Mouse (Mus musculus) embryo, embryonic 11.5 days (tissue): ENCODE results near the gene Pcsk1n.

Source experiments
- DNase-seq: peaks from one replicate; pipeline ENCODE4 v3.0.0-alpha.2; 2012; ENCODE audit warnings: low read depth, low spot score

The Pcsk1n gene

DNA sequence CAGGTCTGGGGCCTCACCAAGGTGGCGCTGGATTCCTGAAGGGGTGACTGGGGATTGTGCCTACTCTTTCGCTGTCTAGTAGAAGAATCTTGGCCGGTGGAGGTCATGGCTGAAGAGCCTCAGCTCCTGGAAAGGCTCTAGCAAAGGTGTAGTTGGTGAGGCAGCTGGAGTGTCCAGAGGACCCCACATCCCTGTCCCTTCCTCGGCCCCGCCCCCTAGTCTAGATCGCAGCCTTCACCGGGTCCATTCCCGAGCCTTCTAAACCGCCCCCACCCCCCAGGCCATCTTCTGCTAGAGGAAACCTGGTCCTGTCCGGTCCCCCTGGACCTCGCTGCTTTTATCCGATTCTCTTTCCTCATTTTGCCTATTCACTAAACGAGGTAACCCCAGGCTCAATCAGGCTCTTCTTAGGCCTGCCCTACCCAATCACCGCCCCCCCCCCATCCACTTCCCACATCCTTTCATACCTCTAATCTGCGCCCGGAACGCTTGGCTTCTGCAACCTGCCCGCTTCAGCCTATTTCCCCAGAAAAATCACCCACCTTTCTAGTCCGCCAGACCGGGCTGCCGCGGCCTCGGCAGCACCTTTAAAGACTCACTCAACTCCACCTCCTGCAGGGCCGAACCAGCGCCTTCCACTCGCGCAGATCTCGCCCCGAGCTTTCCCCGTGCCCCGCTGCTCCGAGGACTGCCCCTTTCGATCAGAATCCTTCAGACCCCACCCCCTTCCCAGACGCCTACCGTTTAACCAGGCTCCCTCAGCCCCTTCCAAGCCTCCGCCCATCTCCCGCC lies 27.7 kb downstream of the Pcsk1n start, which contains the start of gene Hdac6:
TSS of gene Hdac6 (minus strand) at position 782 of the 792 bp plus-strand sequence.
- no peak for DNase-seq

DNA sequence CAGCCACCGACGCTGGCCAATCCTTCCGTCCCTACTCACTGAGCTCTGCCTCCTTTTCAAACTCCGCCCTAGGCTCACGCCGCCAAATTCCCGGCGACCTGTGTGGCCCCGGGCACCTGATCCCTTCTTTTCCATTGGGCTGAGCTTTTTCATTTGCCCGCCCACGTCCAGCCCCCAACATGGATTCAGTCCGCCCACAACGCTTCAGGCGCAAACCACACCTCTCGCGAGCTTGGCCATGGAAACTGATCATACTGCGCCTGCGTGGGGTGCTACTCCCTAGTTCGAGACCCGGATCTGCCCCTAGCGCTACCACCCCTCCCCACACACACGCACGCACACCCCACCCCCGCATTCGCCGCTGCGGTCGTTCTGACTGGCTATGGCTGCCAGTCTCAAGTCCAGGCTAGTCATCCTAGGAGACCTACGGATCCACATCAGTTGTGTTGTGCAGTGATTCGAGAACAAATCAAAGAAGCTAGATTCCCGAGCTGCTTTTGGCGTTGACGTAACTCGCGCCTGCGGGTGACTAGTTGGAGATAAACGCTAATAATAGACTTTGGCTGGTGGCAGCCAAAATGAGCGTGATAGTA lies 28.4 kb downstream of the Pcsk1n start:
- DNase-seq: peak; percentile 87

DNA sequence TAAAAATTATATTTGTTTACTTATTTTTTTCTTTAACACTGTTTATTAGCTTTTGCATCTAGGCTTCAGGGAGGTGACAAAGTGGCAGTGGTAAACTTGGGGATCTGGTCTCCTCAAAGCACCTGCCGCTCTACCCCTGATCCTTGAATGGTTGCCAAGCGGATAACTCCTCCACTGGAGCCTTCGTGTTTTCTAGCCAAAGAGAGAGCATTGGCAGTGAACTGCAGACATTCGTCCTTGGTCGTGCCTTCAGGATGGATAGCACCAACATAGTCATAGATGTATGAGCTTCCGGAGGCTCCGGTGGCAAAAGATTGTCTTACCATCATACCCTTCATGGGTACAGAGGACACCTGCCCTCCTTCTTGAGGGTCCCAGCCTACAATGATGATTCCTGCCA lies 30.5 kb downstream of the Pcsk1n start:
- DNase-seq: no peak

DNA sequence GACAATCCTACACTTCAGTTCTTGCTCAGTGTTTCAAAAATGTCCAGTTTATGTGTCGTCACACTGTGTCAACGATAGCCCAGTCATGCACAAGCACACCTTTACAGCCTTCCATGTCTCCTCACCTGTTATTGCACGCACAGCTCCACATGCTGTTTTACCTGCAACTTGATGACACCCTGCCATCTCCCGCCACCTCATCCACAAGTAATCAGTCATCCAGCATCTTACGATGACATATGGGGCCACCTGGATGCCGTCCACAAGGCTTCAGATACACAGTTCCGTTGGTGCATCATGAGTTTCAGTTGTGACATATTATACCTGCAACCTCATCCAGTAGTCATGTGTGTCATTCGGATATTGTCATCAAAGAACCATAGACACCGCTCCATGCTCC lies 39.2 kb downstream of the Pcsk1n start:
- no peak for DNase-seq

DNA sequence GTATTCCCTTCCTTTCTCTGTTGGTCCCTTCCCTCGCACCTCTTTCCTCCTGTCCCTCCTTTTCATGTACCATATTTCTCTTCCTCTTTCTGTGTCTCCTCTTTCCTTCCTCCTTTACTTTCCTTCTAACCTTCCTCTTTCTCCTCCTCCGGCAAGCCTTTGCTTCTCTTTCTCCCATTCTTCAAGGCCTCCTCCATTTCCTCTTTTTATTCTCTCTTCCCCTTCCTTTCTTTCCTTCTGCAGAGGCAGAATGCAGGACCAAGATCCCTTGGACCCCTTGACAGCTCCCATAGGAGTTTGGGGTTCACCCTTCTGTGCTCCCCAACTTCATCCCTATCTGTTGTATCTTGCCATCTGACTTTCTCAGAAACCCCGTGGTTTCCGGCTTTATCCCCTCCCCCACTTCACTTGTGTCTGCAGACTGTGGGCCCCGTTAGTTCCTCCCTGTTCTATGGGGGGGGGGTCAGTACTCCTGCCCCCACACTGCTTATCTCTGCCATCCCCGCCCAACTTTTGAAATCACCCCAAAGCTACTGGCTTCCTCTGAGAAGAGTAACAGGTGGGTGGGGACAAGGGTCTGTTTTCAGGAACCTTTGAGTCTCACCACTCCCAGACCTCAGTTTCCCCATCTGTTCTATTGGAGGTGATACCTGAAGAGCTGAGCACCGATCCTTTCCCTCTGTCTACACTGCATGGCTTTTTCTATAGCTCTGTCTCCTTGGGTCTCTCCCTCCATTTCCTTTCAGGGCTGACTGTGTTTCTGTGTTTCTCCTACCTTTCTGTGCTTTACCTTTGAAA lies 44.4 kb downstream of the Pcsk1n start:
- DNase-seq: no peak

DNA sequence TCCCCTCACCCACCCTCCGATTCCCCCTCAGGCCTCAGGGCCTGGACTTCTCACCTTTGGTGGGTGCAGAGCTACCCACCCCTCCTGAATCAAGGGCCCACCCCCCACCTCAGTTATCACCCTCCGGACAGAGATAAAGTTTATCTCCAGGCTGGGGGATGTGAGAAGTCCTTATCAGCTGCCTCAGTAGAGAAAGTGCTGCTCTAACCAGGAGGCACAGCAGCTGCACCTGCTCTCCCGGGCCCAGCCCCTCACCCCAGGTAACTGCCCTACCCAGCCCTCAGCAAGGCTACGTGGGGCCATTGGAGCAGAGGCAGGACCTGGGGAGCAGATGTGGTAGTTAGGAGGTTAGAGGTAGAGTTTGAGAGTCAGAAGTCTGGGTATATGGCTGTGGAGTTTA lies 46.5 kb downstream of the Pcsk1n start:
- DNase-seq: no peak

DNA sequence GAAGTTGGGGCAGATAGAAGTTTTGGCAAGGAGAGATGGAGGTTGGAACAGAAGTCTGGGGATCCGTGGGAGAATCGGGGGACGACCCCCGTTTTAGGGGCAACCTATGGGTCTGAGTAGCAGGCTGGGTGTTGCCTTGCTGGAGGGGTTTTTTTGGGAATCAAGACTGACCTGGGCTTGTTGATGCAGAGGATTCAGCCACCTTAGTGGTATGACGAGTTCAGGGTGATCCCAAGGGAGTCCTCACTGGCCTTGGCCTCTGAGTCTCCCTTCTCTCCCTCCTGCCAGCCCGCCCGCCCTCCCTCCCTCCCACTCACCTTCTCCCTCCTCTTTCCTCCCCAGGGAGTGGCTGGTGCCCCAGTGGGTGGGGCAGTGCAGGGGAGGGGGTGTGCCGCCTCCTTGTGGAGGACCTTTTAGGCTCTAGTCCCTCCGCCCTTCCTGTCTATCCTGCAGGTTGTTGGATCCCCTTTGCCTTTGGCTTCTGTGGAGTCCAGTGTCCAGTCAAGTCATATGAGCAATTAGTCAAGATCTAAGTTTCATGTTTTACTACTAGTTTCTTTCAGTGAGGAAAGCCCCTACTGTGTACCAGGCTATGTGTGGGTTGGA lies 48.1 kb downstream of the Pcsk1n start:
- DNase-seq: no peak

DNA sequence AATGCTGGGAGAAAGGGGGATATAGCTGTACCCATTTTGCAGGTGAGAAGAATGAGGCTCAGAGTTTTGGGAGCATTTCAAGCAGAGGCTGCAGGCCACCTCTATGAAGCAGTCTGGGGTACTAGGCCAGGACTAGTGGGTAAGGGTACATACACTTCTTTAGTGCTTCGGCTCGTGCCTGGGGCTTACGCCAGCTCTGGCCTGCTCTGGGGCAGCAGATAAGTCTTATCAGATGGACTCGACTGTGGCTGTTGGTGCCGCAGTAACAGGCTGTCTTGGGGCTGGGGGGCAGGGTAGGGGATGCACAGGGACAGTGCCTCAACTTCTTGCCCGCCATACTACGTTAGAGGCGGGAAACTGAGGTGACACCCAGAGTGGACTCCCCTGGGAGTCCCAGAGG lies 48.6 kb downstream of the Pcsk1n start:
- no peak for DNase-seq

DNA sequence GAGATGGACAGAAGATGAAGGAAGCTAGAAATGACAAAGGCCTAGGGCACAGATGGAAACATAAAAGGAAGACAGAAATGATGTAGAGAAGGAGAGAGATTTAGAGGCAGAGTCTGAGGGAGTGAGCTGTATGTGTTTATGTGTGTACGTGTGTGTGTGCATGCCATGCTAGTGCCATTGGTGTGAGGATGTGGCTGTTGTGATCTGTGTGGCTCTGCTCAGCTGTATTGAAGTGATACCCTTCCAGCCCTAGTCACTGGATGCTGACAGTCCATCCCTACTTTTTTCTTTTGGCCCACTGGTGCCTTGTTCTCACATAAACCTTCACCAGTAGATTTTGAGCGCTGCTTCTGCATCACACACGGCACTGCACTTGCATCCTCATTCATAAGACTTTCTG lies 49.3 kb downstream of the Pcsk1n start:
- no peak for DNase-seq

DNA sequence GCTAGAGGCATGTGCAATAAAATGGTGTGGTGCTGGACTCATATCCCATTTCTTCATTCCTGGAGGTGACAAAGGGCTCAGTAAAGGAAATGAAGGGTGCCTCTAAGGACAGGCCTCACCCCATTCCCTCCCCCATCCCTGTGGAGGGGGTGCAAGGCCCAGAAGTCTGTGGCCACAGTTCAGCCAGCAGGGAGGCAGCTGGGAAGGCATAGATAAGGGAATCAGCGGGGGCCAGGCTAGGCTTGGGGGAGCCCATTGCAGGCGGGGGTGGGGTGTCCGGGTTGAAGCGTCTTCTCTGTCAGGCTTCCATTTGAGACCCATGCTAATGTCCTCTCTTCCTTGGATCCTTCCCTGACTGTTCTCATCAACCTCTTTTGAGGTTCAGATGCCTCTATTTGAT lies 51.7 kb downstream of the Pcsk1n start:
- no peak for DNase-seq
